Mouse (Mus musculus) limb, embryonic 14.5 days (tissue): ENCODE measurements around the gene Camk1. TPM values are rescaled to one million over a fixed set of nuclear protein-coding genes. Genes with fewer than 3 reads are reported as not detected.

Source experiments
- ATAC-seq: fragments of 200-750 bp; cut with Nextera tagmentation; 2 replicates; pipeline ENCODE4 v1.8.0; 2017; ENCODE audit warnings: low read depth, moderate number of reproducible peaks, moderate TSS enrichment; ENCODE audit not compliant: low FRiP score
- DNase-seq: peaks from one replicate; pipeline ENCODE4 v3.0.0-alpha.2; 2015; ENCODE audit warnings: low spot score
- H3K27ac ChIP-seq: fragments of 300-500 bp; sonication (generic); replicated peaks from 2 replicates; pipeline ENCODE4 v1.5.1; 2014; ENCODE audit warnings: low read depth, mild to moderate bottlenecking, low read length, moderate library complexity, mixed read lengths
- H3K27me3 ChIP-seq: fragments of 300-500 bp; sonication (generic); 2 replicates; pipeline ENCODE4 v1.6.1; 2014; ENCODE audit warnings: low read length, mixed read lengths; ENCODE audit not compliant: control insufficient read depth, insufficient read depth
- H3K36me3 ChIP-seq: fragments of 300-500 bp; sonication (generic); 2 replicates; pipeline ENCODE4 v1.6.1; 2014; ENCODE audit warnings: mild to moderate bottlenecking, low read length, moderate library complexity, mixed read lengths; ENCODE audit not compliant: control insufficient read depth, insufficient read depth
- H3K4me1 ChIP-seq: fragments of 300-500 bp; sonication (generic); 2 replicates; pipeline ENCODE4 v1.6.1; 2014; ENCODE audit warnings: antibody characterized with exemption, low read length, mixed read lengths; ENCODE audit not compliant: control insufficient read depth, insufficient read depth
- H3K4me2 ChIP-seq: fragments of 300-500 bp; sonication (generic); replicated peaks from 2 replicates; pipeline ENCODE4 v1.6.1; 2014; ENCODE audit warnings: low read depth, mild to moderate bottlenecking, low read length, moderate library complexity; ENCODE audit not compliant: severe bottlenecking
- H3K4me3 ChIP-seq: fragments of 300-500 bp; sonication (generic); replicated peaks from 2 replicates; pipeline ENCODE4 v1.5.1; 2014; ENCODE audit warnings: low read length
- H3K9ac ChIP-seq: fragments of 300-500 bp; sonication (generic); 2 replicates; pipeline ENCODE4 v1.6.1; 2014; ENCODE audit warnings: mild to moderate bottlenecking, low read depth, low read length, moderate library complexity; ENCODE audit not compliant: severe bottlenecking
- H3K9me3 ChIP-seq: fragments of 300-500 bp; sonication (generic); 2 replicates; pipeline ENCODE4 v1.6.1; 2016; ENCODE audit warnings: low read length; ENCODE audit not compliant: control insufficient read depth
- POLR2A ChIP-seq: fragments of 200-500 bp; IDR thresholded peaks from 2 replicates; pipeline ENCODE4 v1.8.0; 2012; ENCODE audit warnings: inconsistent platforms, mild to moderate bottlenecking, moderate library complexity, borderline replicate concordance; ENCODE audit not compliant: insufficient read depth, insufficient read length; ENCODE audit errors: extremely low read depth
- WGBS: fragments of 180-500 bp; shearing (Covaris S2); extraction: QIAGEN DNeasy Blood & Tissue Kit; methylation state at CpG from one replicate; pipeline ENCODE4 v1.1.7; 2014; 5-methylcytosine and 5-hydroxymethylcytosine counted together
- polyA plus RNA-seq, 2 experiments: library from polyadenylated mRNA; depleted of rRNA in 1 of 2; stranded (reverse) in 1 of 2; unstranded in 1 of 2; fragments of >200 nt; fragmentation: Nextera tagmentation in 1 of 2; extraction: Ambion mirVana in 1 of 2; gene quantifications; 2 replicates each; pipeline versions ENCODE4 v1.2.1 to v1.2.3; 2012 to 2014

The Camk1 gene
- polyA plus RNA-seq, 2 experiments = 70.6 to 98.4 TPM

DNA sequence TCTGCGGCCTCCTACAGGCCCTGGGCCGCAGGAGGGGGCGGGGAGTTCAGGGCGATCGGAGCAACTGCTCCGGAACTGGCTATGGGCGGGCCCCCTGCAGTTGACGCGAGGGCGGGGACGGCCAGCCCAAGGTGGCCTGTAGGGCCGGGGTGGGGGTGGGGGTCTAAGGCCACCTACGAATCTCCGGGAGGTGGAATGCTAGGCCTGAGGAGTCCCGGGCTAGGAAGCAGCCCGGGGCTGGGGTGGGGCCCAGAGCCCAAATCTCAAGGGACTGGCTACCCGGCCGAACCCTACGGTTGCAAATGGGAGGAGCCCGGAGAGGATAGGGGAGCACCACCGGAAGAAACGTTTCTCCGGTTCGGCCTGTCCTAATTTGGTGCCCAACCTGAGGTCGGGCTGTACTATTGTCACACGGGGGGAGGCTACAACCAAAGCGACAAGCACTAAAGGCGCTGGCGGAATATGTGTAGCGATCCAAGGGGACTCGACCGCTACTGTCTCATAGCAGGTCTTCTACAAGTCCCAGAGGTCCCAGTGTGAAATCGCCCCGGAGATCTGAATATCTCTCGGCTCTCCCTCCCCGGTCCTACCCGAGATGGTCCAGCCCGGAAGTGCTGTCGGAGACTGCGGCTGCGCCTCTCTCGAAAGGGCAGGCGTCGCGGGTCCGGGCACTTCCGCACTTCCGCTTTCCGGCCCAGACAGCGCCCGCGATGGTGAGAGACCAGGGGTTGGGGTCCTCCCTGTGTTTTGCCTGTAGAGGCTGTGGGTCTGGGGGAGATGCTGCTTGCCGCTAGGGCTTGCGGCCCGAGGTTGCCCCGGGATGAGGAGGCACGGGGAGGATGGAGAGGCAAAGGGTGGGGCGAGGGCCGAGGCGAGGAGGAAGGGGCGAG is 34.0 kb upstream of the Camk1 start, which contains the start of the genes Tada3 and Arpc4:
Tada3 (minus strand) TSS at position 388 of the 890 bp plus-strand sequence.
Arpc4 (plus strand) TSS at position 620 of the 890 bp plus-strand sequence.
- peak; percentile 97 for ATAC-seq
- under 1% methylated on average over 54 of the region's 61 CpGs for WGBS
- Histone ChIP-seq H3K9ac (peak within 1 kb of the TSS; percentile 91), H3K36me3 (peaks cover 54% of the 10 kb centered on the region), H3K4me3 (peak within 1 kb of the TSS; percentile 97), H3K4me1 (peaks cover 14% of the 10 kb centered on the region), H3K27me3 (no peaks in the 10 kb centered on the region), H3K27ac (peak within 1 kb of the TSS; percentile 94), H3K9me3 (no peaks in the 10 kb centered on the region), H3K4me2 (peak within 1 kb of the TSS; percentile 80)
- TF ChIP-seq POLR2A = no peak
- peak; percentile 97 for DNase-seq

- TF ChIP-seq POLR2A = no peak
- Histone ChIP-seq H3K4me2 (peak overlapping the region; percentile 80), H3K9ac (peak overlapping the region; percentile 91), H3K27me3 (no peaks in the 10 kb centered on the region), H3K4me1 (peaks cover 14% of the 10 kb centered on the region), H3K4me3 (peak overlapping the region; percentile 97), H3K9me3 (no peaks in the 10 kb centered on the region), H3K36me3 (peaks cover 55% of the 10 kb centered on the region), H3K27ac (peak overlapping the region; percentile 94)
- 9% methylated on average over 7 of the region's 7 CpGs for WGBS
- DNase-seq = no peak
- ATAC-seq = no peak
Observed at GRCm38 (mm10) chr6:113377172-113377495, 33.4 kb upstream of the Camk1 start.

DNA sequence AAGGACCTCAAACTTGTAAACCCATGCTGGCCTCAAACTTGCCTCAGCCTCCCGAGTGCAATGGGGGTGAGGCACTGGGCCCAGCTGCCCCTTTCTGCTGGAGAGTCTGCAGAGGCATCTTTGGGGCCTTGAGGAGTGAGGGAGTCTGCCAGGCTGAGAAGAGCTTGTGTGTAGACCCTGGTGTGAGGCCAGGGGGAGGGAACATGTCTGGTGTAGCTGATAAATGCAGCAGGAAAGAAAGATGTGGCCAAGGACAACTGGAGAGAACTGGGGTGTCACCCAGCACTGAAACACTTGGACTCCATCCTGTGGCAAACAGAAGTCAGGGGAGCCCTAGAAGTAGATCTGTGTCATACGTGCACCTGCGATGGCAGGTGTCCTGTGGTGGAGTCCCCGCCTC is 29.7 kb upstream of the Camk1 start:
- TF ChIP-seq POLR2A = no peak
- 0 out of 2 replicates have a peak, but pooled peaks cover 6% of the 10 kb centered on the region for H3K4me1 ChIP-seq
- H3K9ac ChIP-seq = no peak overlapping the region
- no peaks in the 10 kb centered on the region for H3K9me3 ChIP-seq
- H3K27ac ChIP-seq = no peak overlapping the region
- 90% methylated on average over 4 of the region's 4 CpGs for WGBS
- ATAC-seq = no peak
- DNase-seq = no peak
- H3K36me3 ChIP-seq = peaks cover 71% of the 10 kb centered on the region
- no peak overlapping the region for H3K4me3 ChIP-seq
- H3K4me2 ChIP-seq = no peak overlapping the region
- H3K27me3 ChIP-seq = no peaks in the 10 kb centered on the region

DNA sequence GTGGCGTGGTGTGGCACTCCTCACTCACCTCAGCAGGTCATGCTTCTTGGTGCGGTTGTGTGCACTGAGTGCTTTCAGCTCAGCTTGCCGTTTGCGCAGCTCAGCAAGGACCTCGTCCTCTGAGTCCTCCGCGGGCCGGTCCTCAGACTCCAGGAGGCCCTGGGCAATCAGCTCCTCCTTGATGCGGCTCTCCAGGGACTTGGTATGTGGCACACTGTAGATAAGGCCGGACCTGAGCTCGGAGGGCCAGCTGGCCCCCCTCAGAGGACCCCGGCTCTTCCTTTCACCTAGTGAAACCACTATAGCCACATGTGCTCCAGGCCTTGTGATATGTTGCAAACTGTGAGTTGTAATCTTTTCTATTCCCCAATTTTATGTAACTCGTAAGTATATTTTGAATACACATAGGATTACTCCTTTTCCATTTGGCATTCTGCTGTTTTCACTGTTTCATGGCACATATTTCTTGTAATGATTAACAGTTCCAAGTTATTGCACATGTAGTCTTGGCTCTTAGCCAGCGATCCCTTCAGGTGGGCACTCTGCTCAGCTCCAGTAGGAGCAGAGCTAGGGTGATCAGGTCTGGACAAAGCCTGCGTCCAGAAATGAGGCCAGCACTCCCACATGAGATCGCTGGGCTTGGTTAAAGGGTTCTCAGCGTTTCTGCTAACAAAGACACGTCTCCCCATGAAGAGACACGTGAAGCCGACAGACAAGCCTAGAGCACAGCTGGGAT is 26.6 kb upstream of the Camk1 start:
- H3K36me3 ChIP-seq = peaks cover 84% of the 10 kb centered on the region
- H3K4me1 ChIP-seq = no peaks in the 10 kb centered on the region
- H3K27ac ChIP-seq = no peak overlapping the region
- no peak overlapping the region for H3K9ac ChIP-seq
- H3K4me2 ChIP-seq = no peak overlapping the region
- DNase-seq = no peak
- ATAC-seq = no peak
- H3K4me3 ChIP-seq = no peak overlapping the region
- no peaks in the 10 kb centered on the region for H3K9me3 ChIP-seq
- no peak for TF ChIP-seq POLR2A
- no peaks in the 10 kb centered on the region for H3K27me3 ChIP-seq
- 95% methylated on average over 20 of the region's 20 CpGs for WGBS

DNA sequence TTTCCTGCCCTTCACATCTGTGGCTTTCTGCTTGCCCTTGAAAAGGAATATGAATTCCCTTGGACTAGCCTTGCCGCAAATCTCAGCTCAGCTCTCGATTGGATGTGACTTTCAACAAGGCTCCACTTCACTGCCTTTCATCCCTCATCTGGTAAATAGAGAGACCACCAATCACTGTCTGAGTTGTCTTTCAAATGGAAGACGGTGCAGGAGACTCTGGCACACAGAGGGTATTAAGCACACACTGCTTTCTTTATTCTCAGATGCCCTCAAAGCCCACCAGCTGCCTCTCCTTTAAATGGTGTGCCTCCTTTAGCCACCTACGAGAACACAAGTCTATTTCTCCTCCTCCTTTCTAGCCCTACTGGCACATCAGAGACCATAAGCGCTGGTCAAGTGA is 24.8 kb upstream of the Camk1 start:
- no peak overlapping the region for H3K27ac ChIP-seq
- no peak for DNase-seq
- H3K9ac ChIP-seq = no peak overlapping the region
- no peaks in the 10 kb centered on the region for H3K9me3 ChIP-seq
- ATAC-seq = no peak
- H3K4me3 ChIP-seq = no peak overlapping the region
- no peaks in the 10 kb centered on the region for H3K27me3 ChIP-seq
- 82% methylated on average over 5 of the region's 5 CpGs for WGBS
- TF ChIP-seq POLR2A = no peak
- no peak overlapping the region for H3K4me2 ChIP-seq
- H3K36me3 ChIP-seq = peaks cover 69% of the 10 kb centered on the region
- no peaks in the 10 kb centered on the region for H3K4me1 ChIP-seq
